Mouse (Mus musculus) urinary bladder, postnatal 25 days (tissue): ENCODE data around the gene 4932415D10Rik.

Experiments
- DNase-seq: peaks from one replicate; pipeline ENCODE4 v3.0.0; 2022; ENCODE audit warnings: low spot score

The 4932415D10Rik gene

DNA sequence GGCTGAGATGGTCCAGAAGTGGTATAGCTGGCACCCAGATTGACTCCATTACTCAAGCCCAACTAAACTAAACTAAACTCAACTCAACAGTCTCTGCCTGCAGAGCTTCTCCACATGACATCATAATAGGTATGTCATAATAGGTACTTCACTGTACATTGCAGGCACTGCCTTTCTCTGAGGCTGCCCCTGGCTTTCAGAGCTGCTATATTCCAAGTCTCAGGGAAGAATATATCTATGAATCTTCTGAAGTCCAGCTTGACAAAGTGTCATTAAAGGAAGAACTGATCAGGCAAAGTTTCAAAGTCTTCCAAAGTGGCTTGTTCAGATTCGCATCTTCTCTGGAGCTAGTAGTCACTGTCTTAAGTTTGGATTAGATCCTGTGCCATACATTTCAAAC, at the start of gene 4932415D10Rik:
4932415D10Rik (minus strand) TSS at position 101 of the 400 bp plus-strand sequence.
- DNase-seq, result no peak

GRCm38 (mm10) chr10:82361911-82362310, 45.5 kb upstream of the 4932415D10Rik start:
- no peak for DNase-seq

DNA sequence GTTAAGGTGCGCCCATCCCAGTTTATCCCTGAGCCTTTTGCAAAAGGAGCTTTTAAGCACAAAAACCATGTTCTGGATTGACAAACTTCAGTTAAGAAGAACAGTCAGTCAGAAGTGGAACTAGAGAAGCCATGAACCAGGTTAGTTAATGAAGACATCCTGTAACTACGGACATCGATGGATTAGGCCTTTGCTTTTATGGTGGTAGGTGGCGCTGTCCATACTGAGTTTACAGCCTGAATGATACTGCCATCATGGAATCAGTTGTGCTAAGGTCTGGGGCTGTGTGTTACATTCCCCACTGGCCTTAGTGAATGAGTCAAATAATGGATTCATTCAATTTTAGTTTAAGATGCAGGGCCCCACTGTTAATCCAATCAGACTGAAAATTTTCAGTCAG, 39.0 kb upstream of the 4932415D10Rik start:
- DNase-seq, result no peak

- DNase-seq, result peak; percentile 70
Observed at GRCm38 (mm10) chr10:82354083-82355010, 38.0 kb upstream of the 4932415D10Rik start, which contains the start of gene Gm4924. TSS of gene Gm4924 (plus strand) at chr10:82354255.

- DNase-seq, result no peak
Observed at GRCm38 (mm10) chr10:82329826-82330225, 13.4 kb upstream of the 4932415D10Rik start.

- DNase-seq, result no peak
Observed at GRCm38 (mm10) chr10:82320134-82320533, 3.8 kb upstream of the 4932415D10Rik start.

DNA sequence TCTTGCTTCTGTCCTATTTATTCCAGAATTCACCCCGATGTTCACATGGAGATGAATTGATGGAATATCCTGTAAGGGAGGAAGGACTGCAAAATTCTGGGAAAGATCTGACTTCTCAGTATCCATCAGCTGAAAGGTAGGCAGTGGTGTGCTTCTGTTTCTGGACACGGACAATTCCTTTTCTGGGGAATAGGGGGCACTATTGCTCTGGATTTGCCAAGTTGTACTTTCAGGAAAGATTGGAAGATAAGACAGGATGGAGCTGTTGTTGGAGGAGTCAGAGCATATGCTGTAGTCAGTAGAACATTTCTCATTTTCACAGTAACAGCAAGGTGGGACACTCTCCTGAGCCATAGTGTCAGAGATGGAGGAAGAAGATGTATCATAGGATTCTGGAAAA, 19.9 kb downstream of the 4932415D10Rik start:
- no peak for DNase-seq

- no peak for DNase-seq
Observed at GRCm38 (mm10) chr10:82257331-82257730, 59.1 kb downstream of the 4932415D10Rik start.

- DNase-seq, result no peak
Observed at GRCm38 (mm10) chr10:82245021-82245420, 71.4 kb downstream of the 4932415D10Rik start.

GRCm38 (mm10) chr10:82241401-82241788, 75.0 kb downstream of the 4932415D10Rik start:
- no peak for DNase-seq

GRCm38 (mm10) chr10:82240742-82241400, 75.5 kb downstream of the 4932415D10Rik start, which contains the start of gene Zfp938:
TSS of gene Zfp938 (minus strand) at chr10:82241280.
- peak; percentile 62 for DNase-seq
